ENCODE assay signal across 8 mouse cellular contexts in the genomic region with DNA sequence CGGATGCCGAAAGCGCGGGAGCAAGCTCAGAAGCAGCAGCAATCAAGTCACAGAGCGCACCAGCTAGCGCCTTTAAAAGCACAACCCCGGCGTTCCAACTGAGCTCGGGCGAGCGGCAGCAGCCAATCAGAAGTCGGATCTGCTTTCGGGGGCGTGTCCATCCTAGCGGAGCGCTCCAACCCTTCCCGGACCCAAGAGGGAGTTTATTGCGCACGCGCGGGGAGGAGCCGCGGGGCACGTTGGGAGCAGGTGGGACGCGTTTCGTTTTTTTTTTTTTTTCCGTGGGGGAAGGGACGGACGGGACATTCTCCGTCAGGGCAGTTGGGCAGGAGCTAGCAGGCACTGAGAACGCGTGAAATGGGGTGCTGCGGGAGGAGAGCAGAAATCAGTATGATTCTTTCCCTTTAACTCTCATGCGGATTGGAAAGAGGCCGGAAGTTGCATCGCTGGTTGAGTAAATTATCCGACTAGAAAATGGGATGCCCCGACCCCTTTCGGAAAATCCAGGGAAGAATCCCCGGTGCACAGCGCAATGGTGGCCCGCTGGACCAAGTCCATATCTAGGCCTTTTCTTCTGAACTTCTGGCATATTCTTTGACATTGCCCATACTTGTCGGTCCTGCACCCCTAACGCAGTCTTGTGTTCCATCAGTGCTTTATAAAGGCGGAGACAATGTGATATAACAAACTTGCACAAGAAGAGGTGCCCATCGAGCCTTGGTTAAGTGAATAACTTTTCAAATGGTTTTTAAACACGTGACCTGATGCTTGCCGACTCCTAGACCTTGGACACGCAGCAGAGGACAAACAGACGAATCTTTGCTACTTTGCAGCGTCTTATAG. TPM values are rescaled to one million over a fixed set of nuclear protein-coding genes. Genes with fewer than 3 reads are reported as not detected.
DNase-seq lines count a peak whose midpoint lies in the region; ATAC-seq and TF ChIP-seq lines count a peak whose summit lies in the region.

Gene Dbi, minus strand, starts transcription at position 110 of the 843 bp plus-strand sequence.
Gene 3110009E18Rik, plus strand, starts transcription at position 219 of the 843 bp plus-strand sequence.

- H3K9me3 ChIP-seq in forebrain, embryonic 15.5 days: no peaks in the 10 kb centered on the region
- no peaks in the 10 kb centered on the region for H3K9me3 ChIP-seq in lung, embryonic 14.5 days (ENCODE audit: low read depth, low read length)

- peak within 1 kb of the TSS; percentile 57 for H3K4me3 ChIP-seq in forebrain, embryonic 15.5 days
- peak within 1 kb of the TSS; percentile 74 for H3K4me3 ChIP-seq in layer of hippocampus, adult 2 months
- peak within 1 kb of the TSS; percentile 59 for H3K4me3 ChIP-seq in lung, embryonic 14.5 days (ENCODE audit: low read depth, low read length)
- H3K4me3 ChIP-seq in olfactory bulb, adult 2 months (ENCODE audit: insufficient read depth, low read depth, low read length): peak within 1 kb of the TSS; percentile 91
- peak within 1 kb of the TSS; percentile 55 for H3K4me3 ChIP-seq in thymus, adult 2 months (ENCODE audit: control insufficient read depth, insufficient read depth, low read length)

- peak; percentile 45 for TF ChIP-seq CTCF in layer of hippocampus, adult 2 months (conservative IDR thresholded peaks at IDR 0.05)
- peak; percentile 16 for TF ChIP-seq CTCF in lung, embryonic 14.5 days (IDR thresholded peaks at IDR 0.05; ENCODE audit: low read depth)
- TF ChIP-seq CTCF in olfactory bulb, adult 2 months (IDR thresholded peaks at IDR 0.05; ENCODE audit: insufficient read depth, low read depth, low read length): no peak
- TF ChIP-seq CTCF in thymus, adult 2 months (IDR thresholded peaks at IDR 0.05; ENCODE audit: borderline replicate concordance, control insufficient read depth, extremely low read depth, insufficient read depth, low read length, poor library complexity): no peak

- no peaks in the 10 kb centered on the region for H3K27me3 ChIP-seq in forebrain, embryonic 15.5 days
- no peaks in the 10 kb centered on the region for H3K27me3 ChIP-seq in lung, embryonic 14.5 days (ENCODE audit: insufficient read depth, low read length)
- H3K27me3 ChIP-seq in thymus, adult 2 months (ENCODE audit: control insufficient read depth, insufficient read depth, low read length): no peaks in the 10 kb centered on the region

- peak within 1 kb of the TSS; percentile 63 for H3K9ac ChIP-seq in forebrain, embryonic 15.5 days (replicated peaks)
- peak within 1 kb of the TSS; percentile 58 for H3K9ac ChIP-seq in lung, embryonic 14.5 days

- H3K27ac ChIP-seq in forebrain, embryonic 15.5 days (replicated peaks): peak within 1 kb of the TSS; percentile 93
- peak within 1 kb of the TSS; percentile 97 for H3K27ac ChIP-seq in layer of hippocampus, adult 2 months
- peak within 1 kb of the TSS; percentile 95 for H3K27ac ChIP-seq in lung, embryonic 14.5 days (ENCODE audit: low read depth)
- H3K27ac ChIP-seq in olfactory bulb, adult 2 months (ENCODE audit: insufficient read depth, low read depth, low read length): peak within 1 kb of the TSS; percentile 89
- H3K27ac ChIP-seq in thymus, adult 2 months (ENCODE audit: control insufficient read depth, insufficient read depth, low read length): peak within 1 kb of the TSS; percentile 75

- no peaks in the 10 kb centered on the region for H3K36me3 ChIP-seq in forebrain, embryonic 15.5 days
- H3K36me3 ChIP-seq in lung, embryonic 14.5 days (ENCODE audit: insufficient read depth): peaks cover 20% of the 10 kb centered on the region
- H3K36me3 ChIP-seq in thymus, adult 2 months (ENCODE audit: control insufficient read depth, insufficient read depth, low read length): peaks cover 3% of the 10 kb centered on the region

- H3K4me1 ChIP-seq in forebrain, embryonic 15.5 days: peaks cover 51% of the 10 kb centered on the region
- peaks cover 5% of the 10 kb centered on the region; the same call in 1 of the 2 replicates for H3K4me1 ChIP-seq in lung, embryonic 14.5 days (ENCODE audit: insufficient read depth)
- peaks cover 23% of the 10 kb centered on the region for H3K4me1 ChIP-seq in olfactory bulb, adult 2 months (ENCODE audit: control insufficient read depth, insufficient read depth, low read length)
- H3K4me1 ChIP-seq in thymus, adult 2 months (replicated peaks; ENCODE audit: control insufficient read depth, insufficient read depth, low read length): peaks cover 19% of the 10 kb centered on the region

- 1% methylated on average over 52 of the region's 52 CpGs for WGBS in forebrain, embryonic 15.5 days
- WGBS in lung, embryonic 14.5 days: 2% methylated on average over 52 of the region's 52 CpGs
- WGBS in olfactory bulb, adult 2 months: under 1% methylated on average over 52 of the region's 52 CpGs
- under 1% methylated on average over 52 of the region's 52 CpGs for WGBS in thymus, adult 2 months

- ATAC-seq in forebrain, embryonic 15.5 days (replicated peaks): peak; percentile 96
- peak; percentile 94 for ATAC-seq in lung, embryonic 14.5 days (ENCODE audit: insufficient read depth)

- DNase-seq in ES-CJ7 (ENCODE audit: low read depth, low spot score): peak; percentile 99
- DNase-seq in cerebellum, adult 11 months: peak; percentile 99
- DNase-seq in heart, postnatal 36 days: peak; percentile 96
- peak; percentile 98 to 99 for DNase-seq in layer of hippocampus, adult 2 months (ENCODE audit: low spot score in 2 of 2)
- peak; percentile 100 for DNase-seq in lung, embryonic 14.5 days
- peak; percentile 97 for DNase-seq in thymus, adult 2 months

- H3K4me2 ChIP-seq in forebrain, embryonic 15.5 days (replicated peaks): peak within 1 kb of the TSS; percentile 72
- H3K4me2 ChIP-seq in lung, embryonic 14.5 days: peak within 1 kb of the TSS; percentile 62

- peak; percentile 84 for TF ChIP-seq POLR2A in olfactory bulb, adult 2 months (IDR thresholded peaks at IDR 0.05; ENCODE audit: insufficient read depth, low read depth, low read length)
- TF ChIP-seq POLR2A in thymus, adult 2 months (IDR thresholded peaks at IDR 0.05; ENCODE audit: control insufficient read depth, extremely low read depth, insufficient read depth, low read length, poor library complexity): peak; percentile 86; the same call in 1 of the 2 replicates

- intact Hi-C loops in heart, postnatal 36 days (cut with DNase I): loop anchor here (2.0 to 5.0 kb wide), 3 partner anchors 22 to 1206 kb away; partner anchors contain the start of gene Ptpn4

RNA-seq across cellular contexts. Expression of gene Dbi, which starts in this region (rescaled TPM):
- polyA plus RNA-seq in forebrain, embryonic 15.5 days (2015; fragmentation: Nextera tagmentation; extraction: Ambion mirVana): 1,549 and 1,577 TPM in 2 replicates
- 100 to 1,000 TPM; 268 to 306 TPM for total RNA-seq in heart, postnatal 36 days (2021)
- 100 to 1,000 TPM; 338 to 346 TPM for total RNA-seq in layer of hippocampus, adult 2 months (2021)
- polyA plus RNA-seq in lung, embryonic 14.5 days (2014; fragmentation: Nextera tagmentation; extraction: Ambion mirVana): 421 and 445 TPM in 2 replicates
- polyA plus RNA-seq in olfactory bulb, adult 2 months (2012; ENCODE audit: insufficient read depth, insufficient read length, low replicate concordance, missing spikeins): not detected in 2 replicates
- polyA plus RNA-seq in thymus, adult 2 months (2012; rRNA removed): 210 and 247 TPM in 2 replicates

RNA-seq across cellular contexts. Expression of gene 3110009E18Rik, which starts in this region (rescaled TPM):
- polyA plus RNA-seq in forebrain, embryonic 15.5 days (2015; fragmentation: Nextera tagmentation; extraction: Ambion mirVana): 25.5 and 26.0 TPM in 2 replicates
- 1 to 10 TPM; 4.3 to 7.5 TPM for total RNA-seq in heart, postnatal 36 days (2021)
- 1 to 10 TPM; 7.1 to 7.8 TPM for total RNA-seq in layer of hippocampus, adult 2 months (2021)
- polyA plus RNA-seq in lung, embryonic 14.5 days (2014; fragmentation: Nextera tagmentation; extraction: Ambion mirVana): 15.4 and 17.2 TPM in 2 replicates
- polyA plus RNA-seq in olfactory bulb, adult 2 months (2012; ENCODE audit: insufficient read depth, insufficient read length, low replicate concordance, missing spikeins): not detected in 2 replicates
- 4.4 and 5.5 TPM in 2 replicates for polyA plus RNA-seq in thymus, adult 2 months (2012; rRNA removed)

Comparison
In these comparisons a context has a peak if more than half of its experiments do, and no peak if none do; other contexts are left out.
1. Peak in every context shown above with its lines: DNase-seq, ATAC-seq, H3K4me3 ChIP-seq and H3K27ac ChIP-seq.
2. CTCF ChIP-seq: peak in layer of hippocampus, adult 2 months (single experiment) and lung, embryonic 14.5 days (single experiment); none in olfactory bulb, adult 2 months (single experiment) and thymus, adult 2 months (single experiment).